Mouse (Mus musculus) yolk sac, embryonic 10.5 days (tissue): ENCODE measurements at regions not wholly inside any gene's neighbourhood (a gene's known extent, or its start where the extent isn't known, plus 50 kb on each side); places are given as distances from the start of the nearest gene placed in this dataset.
A peak's percentile ranks its signal among the peaks of the same experiment; 100 is the strongest.

ENCODE experiments used
- DNase-seq: peaks from one replicate; pipeline ENCODE4 v3.0.0-alpha.2; 2017; ENCODE audit warnings: low spot score

DNA sequence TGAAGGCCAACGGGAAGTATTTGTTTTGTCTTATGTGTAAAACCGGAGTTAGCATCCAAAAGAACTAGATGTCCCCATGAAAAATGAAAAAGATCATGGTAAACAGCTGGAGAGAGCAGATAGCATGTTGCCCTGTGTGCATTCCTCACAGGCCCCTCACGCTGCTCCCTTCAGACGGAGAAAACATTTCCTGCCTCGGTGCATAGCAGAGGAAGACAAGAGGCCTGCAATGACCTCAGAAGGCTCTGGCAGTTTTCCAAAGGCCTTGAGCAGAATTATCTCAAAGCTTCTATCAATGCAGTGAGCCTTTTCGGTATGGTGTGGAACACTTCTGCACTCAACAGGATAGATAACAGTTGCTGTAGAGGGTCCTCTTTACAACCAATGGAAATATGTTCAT, 101.3 kb upstream of the Ccn2 start:
- DNase-seq: peak; percentile 57

DNA sequence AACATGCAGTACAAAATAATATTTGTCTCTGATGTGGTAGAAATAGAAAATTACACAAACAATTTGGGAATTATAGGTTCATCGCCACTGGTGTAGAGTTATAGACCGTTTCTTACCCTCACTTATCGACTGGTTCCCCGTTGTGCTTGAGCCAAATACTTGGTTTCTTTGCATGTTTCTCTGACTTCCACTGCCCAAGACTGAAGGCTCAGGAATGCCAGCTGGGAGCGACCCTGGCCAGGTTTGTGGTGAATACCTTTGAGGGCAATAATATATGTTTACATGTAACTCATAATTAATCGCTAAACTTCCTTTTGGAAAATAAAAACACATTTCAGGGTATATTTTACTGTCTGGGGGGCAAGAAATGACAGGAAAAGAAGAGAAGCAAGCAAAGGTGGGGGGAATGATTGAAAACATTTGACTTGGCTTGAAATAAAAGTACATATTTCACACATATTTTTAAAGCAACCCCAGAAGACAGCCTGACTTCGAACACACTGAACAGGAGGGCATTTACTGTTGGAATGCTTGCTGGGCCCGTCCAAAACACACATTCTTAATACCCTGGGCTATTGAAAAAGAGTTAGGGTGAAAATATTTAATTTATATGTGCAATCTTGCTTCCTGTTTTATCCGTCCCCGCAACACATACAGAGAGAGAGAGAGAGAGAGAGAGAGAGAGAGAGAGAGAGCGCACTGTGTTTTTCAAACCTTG, 75.3 kb upstream of the Ccn2 start:
- DNase-seq: no peak

DNA sequence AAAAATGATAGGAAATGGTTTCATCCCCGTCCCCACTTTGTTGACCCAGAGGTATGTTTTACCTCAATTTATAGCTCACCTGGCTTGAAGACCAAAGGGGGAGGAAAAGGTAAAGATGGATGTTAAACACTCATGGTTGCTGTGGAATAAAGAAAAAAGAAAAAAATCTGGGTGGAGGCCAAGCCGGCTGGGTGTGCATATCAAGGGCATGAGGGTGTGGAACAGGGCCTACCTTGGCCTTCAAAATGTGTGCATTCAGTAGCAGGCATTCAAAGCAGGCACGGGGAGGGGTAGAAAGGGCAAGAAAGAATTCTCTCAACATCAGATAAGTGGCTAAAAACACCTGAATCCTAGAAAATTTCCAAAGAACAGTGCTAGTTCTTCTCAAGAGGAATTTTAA, 74.7 kb upstream of the Ccn2 start:
- DNase-seq: no peak

DNA sequence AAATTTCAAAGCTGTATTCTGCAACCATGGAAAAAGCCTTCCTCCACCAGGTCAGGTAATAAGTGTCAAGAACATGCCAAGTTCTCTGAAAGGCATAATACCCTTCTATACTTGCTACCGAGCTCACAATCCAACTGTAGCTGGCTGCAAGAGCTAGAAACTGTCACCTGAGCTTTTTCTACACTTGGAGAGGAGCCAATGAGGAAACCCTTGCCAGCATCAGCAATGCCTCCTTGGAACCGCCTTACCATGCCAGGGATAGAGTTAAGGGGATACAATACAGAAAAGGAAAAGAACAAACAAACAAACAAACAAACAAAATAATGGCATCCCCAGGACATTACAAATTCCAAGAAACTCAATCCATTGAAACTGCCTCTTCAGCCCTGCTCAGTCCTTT, 62.5 kb upstream of the Ccn2 start:
- no peak for DNase-seq

DNA sequence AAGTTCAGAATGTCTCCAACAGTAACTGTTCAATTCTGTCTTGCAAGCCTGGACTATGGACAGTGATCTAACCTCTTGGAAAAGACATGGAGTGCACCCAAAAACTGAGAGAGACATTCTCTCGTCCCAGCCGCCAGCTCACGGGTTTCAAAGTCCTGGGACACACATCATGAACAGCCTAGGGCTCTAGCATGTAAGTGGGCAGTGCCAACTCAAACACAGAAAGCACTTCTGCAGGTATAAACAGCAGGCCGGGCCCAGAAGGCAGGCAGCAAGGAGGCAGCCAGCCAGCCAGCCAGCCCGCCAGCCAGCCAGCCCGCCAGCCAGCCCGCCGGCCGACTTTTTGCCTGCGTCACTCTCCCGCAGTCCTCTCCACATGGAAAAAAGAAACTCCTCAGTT, 60.3 kb upstream of the Ccn2 start:
- no peak for DNase-seq

DNA sequence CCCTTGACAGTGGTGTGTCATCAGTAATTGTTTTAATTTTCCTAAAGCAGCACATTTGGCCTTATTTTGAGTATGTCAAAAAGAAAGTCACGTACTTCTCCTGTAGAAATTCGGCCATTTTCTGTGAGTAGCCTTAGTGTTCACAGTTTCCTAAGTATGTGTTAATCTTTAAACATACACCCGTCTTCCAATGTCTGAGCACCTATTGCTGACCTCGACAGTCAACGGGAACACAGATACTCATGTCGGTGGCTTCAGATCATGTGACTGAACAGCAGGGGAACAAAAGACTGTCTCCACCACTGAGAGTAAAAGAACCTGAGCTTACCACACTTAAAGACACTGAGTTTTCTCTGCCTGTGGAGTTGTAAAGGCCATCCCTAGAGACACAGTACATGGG, 59.8 kb upstream of the Ccn2 start:
- peak; percentile 8 for DNase-seq

DNA sequence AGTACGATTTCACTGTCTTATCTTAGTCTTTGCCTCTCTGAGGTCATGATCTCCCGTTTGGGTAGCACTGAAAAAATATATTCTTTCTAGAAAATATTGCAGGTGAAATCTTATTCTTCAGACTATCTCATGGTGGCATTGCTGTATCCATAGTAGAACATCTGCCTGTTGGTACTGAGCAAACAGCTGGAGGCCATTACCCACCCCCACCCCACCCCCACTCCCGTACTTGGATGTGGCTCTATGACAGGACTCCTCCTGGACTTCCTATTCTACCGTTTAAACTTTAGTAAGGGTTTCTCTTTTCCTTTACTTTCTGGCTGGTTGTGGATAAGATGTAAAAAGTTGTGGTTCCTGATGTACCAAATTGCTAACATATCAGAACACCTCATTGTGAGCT, 53.3 kb upstream of the Ccn2 start:
- no peak for DNase-seq
